Mouse (Mus musculus) CH12.LX (cell line): ENCODE data around the gene Serinc5.

Experiments used
- CTCF ChIP-seq, 2 experiments: IDR thresholded peaks in 1 of 2; conservative IDR thresholded peaks in 1 of 2; 2 replicates each; pipeline ENCODE4 v1.5.1; 2011 to 2012; ENCODE audit warnings: low read depth in 2 of 2, low read length in 2 of 2, improper control_type of control experiment in 1 of 2, inconsistent platforms in 1 of 2, mild to moderate bottlenecking in 1 of 2, moderate library complexity in 1 of 2
- E2F4 ChIP-seq: IDR thresholded peaks from 2 replicates; pipeline ENCODE4 v1.6.1; 2011; ENCODE audit warnings: low read depth, low read length, improper control_type of control experiment; ENCODE audit not compliant: insufficient replicate concordance
- EP300 ChIP-seq: IDR thresholded peaks from 2 replicates; pipeline ENCODE4 v1.6.1; 2011; ENCODE audit warnings: low read length, improper control_type of control experiment
- ETS1 ChIP-seq: conservative IDR thresholded peaks from 2 replicates; pipeline ENCODE4 v1.6.1; 2012; ENCODE audit warnings: low read depth, mild to moderate bottlenecking, inconsistent platforms, low read length, improper control_type of control experiment, moderate library complexity
- JUND ChIP-seq: conservative IDR thresholded peaks from 2 replicates; pipeline ENCODE4 v1.6.1; 2011; ENCODE audit warnings: low read depth, low read length, improper control_type of control experiment
- MAZ ChIP-seq: IDR thresholded peaks from 2 replicates; pipeline ENCODE4 v1.6.1; 2012; ENCODE audit warnings: low read depth, mild to moderate bottlenecking, inconsistent platforms, low read length, improper control_type of control experiment, moderate library complexity
- MYC ChIP-seq: IDR thresholded peaks from 2 replicates; pipeline ENCODE4 v1.6.1; 2011; ENCODE audit warnings: low read depth, mild to moderate bottlenecking, improper control_type of control experiment, low read length
- NRF1 ChIP-seq: IDR thresholded peaks from 2 replicates; pipeline ENCODE4 v1.6.1; 2014; ENCODE audit warnings: low read depth, mild to moderate bottlenecking, inconsistent platforms, low read length, improper control_type of control experiment, moderate library complexity
- POLR2A ChIP-seq: IDR thresholded peaks from 2 replicates; pipeline ENCODE4 v1.6.1; 2011; ENCODE audit warnings: low read depth, mild to moderate bottlenecking, improper control_type of control experiment, low read length
- POLR2AphosphoS2 ChIP-seq: IDR thresholded peaks from 2 replicates; pipeline ENCODE4 v1.6.1; 2011; ENCODE audit warnings: low read depth, low read length, improper control_type of control experiment
- TBP ChIP-seq: conservative IDR thresholded peaks from 2 replicates; pipeline ENCODE4 v1.6.1; 2011; ENCODE audit warnings: low read depth, low read length, improper control_type of control experiment
- UBTF ChIP-seq: IDR thresholded peaks from 2 replicates; pipeline ENCODE4 v1.6.1; 2012; ENCODE audit warnings: low read depth, mild to moderate bottlenecking, inconsistent platforms, low read length, improper control_type of control experiment, moderate library complexity
- ZNF384 ChIP-seq: IDR thresholded peaks from 2 replicates; pipeline ENCODE4 v1.6.1; 2012; ENCODE audit warnings: low read depth, low read length, improper control_type of control experiment, inconsistent platforms

GRCm38 (mm10) chr13:92685273-92685672, 74.4 kb downstream of the Serinc5 start:
- TF ChIP-seq UBTF: no peak
- TF ChIP-seq POLR2A: no peak
- TF ChIP-seq POLR2AphosphoS2: no peak
- TF ChIP-seq MAZ: no peak
- no peak for TF ChIP-seq CTCF (conservative IDR thresholded peaks at IDR 0.05 in 1 of 2, IDR thresholded peaks at IDR 0.05 in 1 of 2; ENCODE audit: low read depth in 2 of 2, low read length in 2 of 2)
- no peak for TF ChIP-seq JUND
- TF ChIP-seq ETS1: no peak
- no peak for TF ChIP-seq EP300
- TF ChIP-seq NRF1: no peak
- TF ChIP-seq E2F4: no peak
- no peak for TF ChIP-seq ZNF384
- no peak for TF ChIP-seq MYC
- TF ChIP-seq TBP: no peak
